Comparison of ENCODE assay signal across 8 mouse cellular contexts in the genomic region with DNA sequence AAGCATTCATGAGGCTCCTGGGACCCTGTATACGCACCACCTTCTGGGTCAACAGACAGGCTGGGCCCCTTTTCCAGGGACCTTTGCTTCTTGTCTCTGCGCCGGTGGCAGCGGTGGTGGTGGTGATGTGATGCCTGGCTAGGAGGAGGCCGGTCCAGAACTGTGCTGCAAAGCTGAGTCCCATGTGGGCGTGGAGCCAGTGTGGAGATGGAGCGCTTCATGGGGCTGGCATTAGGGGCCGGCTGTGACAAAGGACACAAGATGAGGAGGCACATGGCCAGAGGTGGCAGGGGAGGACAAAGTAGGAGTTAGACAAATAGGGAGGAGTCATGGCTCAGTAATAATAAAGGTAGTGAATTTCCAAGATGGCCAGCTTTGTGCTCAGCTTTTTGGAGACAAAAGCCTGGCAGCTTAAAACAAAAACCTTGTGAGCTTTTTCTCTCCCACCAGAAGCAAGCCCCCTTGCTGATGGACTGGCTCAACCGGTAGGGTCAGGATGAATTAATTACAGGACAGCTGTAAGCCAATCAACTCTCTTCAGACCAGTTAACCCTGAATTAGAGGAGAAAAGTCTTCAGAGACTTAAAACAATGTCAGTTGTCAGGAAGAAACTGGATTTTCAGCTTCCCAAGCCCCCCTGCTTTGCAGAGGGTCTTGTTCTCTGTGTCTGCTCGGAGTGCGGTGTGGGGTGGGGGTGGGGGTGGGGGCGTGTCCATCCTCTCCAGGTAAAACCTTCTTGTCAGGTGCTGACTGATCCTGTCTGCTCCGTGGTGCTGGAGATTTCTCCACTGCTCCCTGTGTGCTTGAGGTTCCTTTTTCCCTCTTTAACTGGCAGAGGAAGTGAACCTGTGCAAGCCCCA.
DNase-seq lines count a peak whose midpoint lies in the region; ATAC-seq and TF ChIP-seq lines count a peak whose summit lies in the region.
"Had no signal": no experiment of that assay in that cellular context is flagged by ENCODE, and none has a peak within 500 bp of the region (broad histone marks: within the 10 kb centered on the region; RNA-seq: fewer than 3 reads in every experiment).

No protein-coding gene starts in this region.

- H3K4me3 ChIP-seq in lung, embryonic 16.5 days (ENCODE audit: low read length), result no peak overlapping the region
- H3K4me3 ChIP-seq in embryonic facial prominence, embryonic 15.5 days (replicated peaks), result no peak overlapping the region
- no peak overlapping the region for H3K4me3 ChIP-seq in hindbrain, embryonic 15.5 days
- H3K4me3 ChIP-seq in midbrain, postnatal 0 days (ENCODE audit: low read depth, low read length), result no peak overlapping the region

- no peaks in the 10 kb centered on the region for H3K9me3 ChIP-seq in lung, embryonic 16.5 days (ENCODE audit: control insufficient read depth, low read length)
- no peaks in the 10 kb centered on the region for H3K9me3 ChIP-seq in embryonic facial prominence, embryonic 15.5 days (replicated peaks)
- H3K9me3 ChIP-seq in hindbrain, embryonic 15.5 days, result no peaks in the 10 kb centered on the region
- H3K9me3 ChIP-seq in midbrain, postnatal 0 days (ENCODE audit: low read length), result no peaks in the 10 kb centered on the region

- DNase-seq in lung, postnatal 10 days, result no peak
- peak; percentile 40 for DNase-seq in midbrain, postnatal 0 days (ENCODE audit: low spot score)
- DNase-seq in natural killer cell, adult 2 months (ENCODE audit: low spot score in 2 of 2), result no peak
- DNase-seq in adrenal gland, adult 18-20 months (ENCODE audit: low spot score in 2 of 2), result no peak
- DNase-seq: spleen, adult 18-20 months had no signal

- ATAC-seq in lung, embryonic 16.5 days (ENCODE audit: low read depth), result peak; percentile 31; the same call in 1 of the 2 replicates
- peak; percentile 44; the same call in 1 of the 2 replicates for ATAC-seq in embryonic facial prominence, embryonic 15.5 days (ENCODE audit: insufficient number of reproducible peaks, low FRiP score, low TSS enrichment, low read depth)
- ATAC-seq in hindbrain, embryonic 15.5 days (ENCODE audit: low FRiP score, low read depth), result peak; percentile 44; the same call in 1 of the 2 replicates
- ATAC-seq in midbrain, postnatal 0 days (ENCODE audit: low FRiP score), result peak; percentile 50; the same call in 1 of the 2 replicates

- no peaks in the 10 kb centered on the region for H3K4me1 ChIP-seq in lung, embryonic 16.5 days (replicated peaks; ENCODE audit: control insufficient read depth, insufficient read depth, low read length)
- no peaks in the 10 kb centered on the region for H3K4me1 ChIP-seq in embryonic facial prominence, embryonic 15.5 days
- H3K4me1 ChIP-seq in hindbrain, embryonic 15.5 days (replicated peaks), result no peaks in the 10 kb centered on the region
- H3K4me1 ChIP-seq in midbrain, postnatal 0 days (ENCODE audit: insufficient read depth, low read length), result peaks cover 2% of the 10 kb centered on the region; the same call in 1 of the 2 replicates

- WGBS in lung, embryonic 16.5 days, result 17% methylated on average over 13 of the region's 13 CpGs
- 19% methylated on average over 13 of the region's 13 CpGs for WGBS in embryonic facial prominence, embryonic 15.5 days
- WGBS in hindbrain, embryonic 15.5 days, result 25% methylated on average over 13 of the region's 13 CpGs
- WGBS in midbrain, postnatal 0 days, result 24% methylated on average over 13 of the region's 13 CpGs

- H3K36me3 ChIP-seq in lung, embryonic 16.5 days (ENCODE audit: control insufficient read depth, insufficient read depth, low read length), result no peaks in the 10 kb centered on the region
- H3K36me3 ChIP-seq in embryonic facial prominence, embryonic 15.5 days, result no peaks in the 10 kb centered on the region
- peaks cover 40% of the 10 kb centered on the region for H3K36me3 ChIP-seq in hindbrain, embryonic 15.5 days
- peaks cover 46% of the 10 kb centered on the region for H3K36me3 ChIP-seq in midbrain, postnatal 0 days (ENCODE audit: insufficient read depth, low read length)

- H3K27ac ChIP-seq in lung, embryonic 16.5 days (ENCODE audit: low read length), result no peak overlapping the region
- H3K27ac ChIP-seq in embryonic facial prominence, embryonic 15.5 days (replicated peaks), result no peak overlapping the region
- no peak overlapping the region for H3K27ac ChIP-seq in hindbrain, embryonic 15.5 days (replicated peaks)
- no peak overlapping the region for H3K27ac ChIP-seq in midbrain, postnatal 0 days (ENCODE audit: low read depth, low read length)

- no peak for TF ChIP-seq CTCF in midbrain, postnatal 0 days (IDR thresholded peaks at IDR 0.05)

- no peak overlapping the region for H3K9ac ChIP-seq in lung, embryonic 16.5 days (ENCODE audit: low read length)
- H3K9ac ChIP-seq in embryonic facial prominence, embryonic 15.5 days, result no peak overlapping the region
- no peak overlapping the region for H3K9ac ChIP-seq in hindbrain, embryonic 15.5 days
- no peak overlapping the region for H3K9ac ChIP-seq in midbrain, postnatal 0 days (replicated peaks; ENCODE audit: low read length, poor library complexity, severe bottlenecking)

- no peaks in the 10 kb centered on the region for H3K27me3 ChIP-seq in lung, embryonic 16.5 days (ENCODE audit: control insufficient read depth, insufficient read depth, low read depth, low read length)
- no peaks in the 10 kb centered on the region for H3K27me3 ChIP-seq in embryonic facial prominence, embryonic 15.5 days
- no peaks in the 10 kb centered on the region for H3K27me3 ChIP-seq in hindbrain, embryonic 15.5 days
- no peaks in the 10 kb centered on the region for H3K27me3 ChIP-seq in midbrain, postnatal 0 days (ENCODE audit: insufficient read depth, low read length)

- H3K4me2 ChIP-seq in lung, embryonic 16.5 days (ENCODE audit: low read depth, low read length), result 0 out of 2 replicates have a peak overlapping the region, but pooled peaks have one; percentile 7
- peak overlapping the region; percentile 15; the same call in 1 of the 2 replicates for H3K4me2 ChIP-seq in embryonic facial prominence, embryonic 15.5 days (replicated peaks)
- H3K4me2 ChIP-seq in hindbrain, embryonic 15.5 days, result no peak overlapping the region
- no peak overlapping the region for H3K4me2 ChIP-seq in midbrain, postnatal 0 days (ENCODE audit: low read depth, low read length, poor library complexity, severe bottlenecking)

Comparison
In these comparisons a context has a peak if more than half of its experiments do, and no peak if none do; other contexts are left out.
1. H3K4me2 ChIP-seq: peak in lung, embryonic 16.5 days (single experiment) and embryonic facial prominence, embryonic 15.5 days (single experiment); none in hindbrain, embryonic 15.5 days (single experiment) and midbrain, postnatal 0 days (single experiment).
2. Peak in every context shown above with its lines, with median percentiles within 50 percentile points of each other: ATAC-seq.